Mouse (Mus musculus) erythroblast, embryonic 14.5 days (primary cell): ENCODE data around the gene Lbr.
A peak's percentile ranks its signal among the peaks of the same experiment; 100 is the strongest.

ENCODE experiments used
- GATA1 ChIP-seq: IDR thresholded peaks from 2 replicates; pipeline ENCODE4 v1.6.1; 2012; ENCODE audit warnings: low read length, inconsistent platforms, mixed read lengths
- TAL1 ChIP-seq: IDR thresholded peaks from 3 replicates; pipeline ENCODE4 v1.6.1; 2012; ENCODE audit warnings: low read length, inconsistent platforms, mixed read lengths

- TF ChIP-seq GATA1 (0 out of 2 replicates have a peak, but pooled peaks have one; percentile 25), TAL1 (no peak)
Measured at GRCm38 (mm10) chr1:181839746-181840366, 3.0 kb downstream of the Lbr start.
